Mouse (Mus musculus) cerebellum, adult 11 months (tissue): ENCODE data around the gene Vmn1r36.
"Not testable (repeated sequence)": the region's sequence is repeated elsewhere in the genome, so short reads cannot be mapped to it uniquely, and the experiment has no call there.

Experiments used
- DNase-seq: peaks from one replicate; pipeline ENCODE4 v3.0.0; 2022

Vmn1r36 gene

GRCm38 (mm10) chr6:66719068-66719467, at the start of gene Vmn1r36:
TSS of gene Vmn1r36 (minus strand) at chr6:66719168.
- not testable (repeated sequence) for DNase-seq

- not testable (repeated sequence) for DNase-seq
Measured at GRCm38 (mm10) chr6:66729082-66729481, 10.1 kb upstream of the Vmn1r36 start, which contains the start of gene Vmn1r37. TSS of gene Vmn1r37 (plus strand) at chr6:66729382.

- no peak for DNase-seq
Measured at GRCm38 (mm10) chr6:66713854-66714253, 5.1 kb downstream of the Vmn1r36 start.

- DNase-seq, result no peak
Measured at GRCm38 (mm10) chr6:66708901-66709300, 10.1 kb downstream of the Vmn1r36 start.

- no peak for DNase-seq
Measured at GRCm38 (mm10) chr6:66685806-66686205, 33.2 kb downstream of the Vmn1r36 start, which contains the start of gene Vmn1r35. TSS of gene Vmn1r35 (minus strand) at chr6:66685906.
